Mouse (Mus musculus): ENCODE measurements around the gene E130208F15Rik. TPM values are rescaled to one million over a fixed set of nuclear protein-coding genes. Genes with fewer than 3 reads are reported as not detected.

Gene E130208F15Rik
- polyA plus RNA-seq (2015; fragmentation: Nextera tagmentation; extraction: Ambion mirVana), result 2.6 TPM in 1 of 2 replicates, not detected in the other

DNA sequence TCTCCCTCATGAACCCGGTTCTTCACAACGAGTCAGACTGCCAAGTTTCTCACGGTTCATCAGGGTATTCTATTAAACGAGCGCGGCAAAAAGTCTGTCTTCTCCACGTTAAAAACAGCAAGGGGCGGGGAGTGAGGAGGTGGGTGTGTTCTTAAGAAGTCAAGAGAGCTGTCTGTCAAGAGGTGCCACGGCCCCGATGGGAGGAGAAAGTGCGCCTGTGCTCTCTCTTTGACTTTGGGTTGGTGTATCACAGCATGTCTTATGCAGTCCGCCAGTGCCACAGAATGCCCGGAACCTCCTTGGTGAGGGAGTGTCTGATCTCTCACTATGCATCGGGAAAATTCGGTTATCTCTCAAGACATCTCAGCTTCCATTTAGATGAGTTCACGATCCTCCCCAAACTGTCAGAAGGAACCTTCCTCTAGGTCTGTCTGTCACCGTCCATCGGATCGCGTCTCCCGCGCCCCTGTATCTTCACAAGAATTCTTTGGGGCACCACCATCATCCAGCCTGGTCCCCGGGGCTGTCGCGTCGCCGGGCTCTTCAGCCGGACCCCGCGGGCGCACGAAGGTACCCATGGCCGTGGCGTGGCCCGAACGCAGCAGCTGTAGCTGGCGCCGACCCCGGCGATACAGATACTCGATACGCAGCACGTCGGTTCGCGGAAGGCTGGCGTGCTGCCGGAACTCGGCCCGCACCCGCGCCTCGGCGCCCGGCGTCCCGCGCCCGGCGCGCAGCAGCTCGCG is at the start of gene E130208F15Rik:
Gene E130208F15Rik (plus strand): TSS at position 202 of the 746 bp plus-strand sequence.
- Histone ChIP-seq H3K36me3 (peaks cover 12% of the 10 kb centered on the region; the same call in 1 of the 2 replicates), H3K27ac (peak within 1 kb of the TSS; percentile 90), H3K4me1 (peaks cover 29% of the 10 kb centered on the region), H3K4me2 (peak within 1 kb of the TSS; percentile 93), H3K4me3 (replicated peaks) (peak within 1 kb of the TSS; percentile 90), H3K9ac (peak within 1 kb of the TSS; percentile 91), H3K9me3 (replicated peaks) (no peaks in the 10 kb centered on the region; the same call in 1 of the 2 replicates), H3K27me3 (no peaks in the 10 kb centered on the region)
- peak; percentile 59 for ATAC-seq (replicated peaks; ENCODE audit: low FRiP score)
- under 1% methylated on average over 63 of the region's 63 CpGs for WGBS

DNA sequence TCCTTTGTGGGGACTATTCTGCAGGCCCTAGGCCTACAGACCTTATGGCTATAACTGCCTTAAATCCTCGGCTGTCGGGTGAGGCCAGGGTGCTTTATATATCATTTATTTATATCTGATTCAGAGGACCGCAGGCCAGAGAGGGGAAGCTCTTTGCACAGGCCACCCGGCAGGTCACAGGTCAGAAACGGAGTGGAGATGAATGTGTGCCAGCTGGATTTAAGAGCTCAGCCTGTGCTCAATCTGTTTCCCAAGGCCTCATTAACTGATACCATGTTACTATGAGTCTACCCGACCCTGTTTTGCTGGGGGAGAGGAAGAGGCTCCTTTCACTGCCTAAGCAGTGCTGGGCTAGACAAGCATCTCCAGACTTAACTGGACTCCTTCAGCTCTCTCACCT is 47.2 kb upstream of the E130208F15Rik start:
- H3K4me2 ChIP-seq, result no peak overlapping the region
- no peak overlapping the region for H3K9ac ChIP-seq
- H3K4me3 ChIP-seq (replicated peaks), result no peak overlapping the region
- WGBS, result 58% methylated on average over 6 of the region's 6 CpGs
- no peaks in the 10 kb centered on the region for H3K27me3 ChIP-seq
- H3K36me3 ChIP-seq, result peaks cover 17% of the 10 kb centered on the region; the same call in 1 of the 2 replicates
- no peaks in the 10 kb centered on the region for H3K9me3 ChIP-seq (replicated peaks)
- no peak overlapping the region for H3K27ac ChIP-seq
- ATAC-seq (replicated peaks; ENCODE audit: low FRiP score), result no peak
- H3K4me1 ChIP-seq, result peaks cover 7% of the 10 kb centered on the region

DNA sequence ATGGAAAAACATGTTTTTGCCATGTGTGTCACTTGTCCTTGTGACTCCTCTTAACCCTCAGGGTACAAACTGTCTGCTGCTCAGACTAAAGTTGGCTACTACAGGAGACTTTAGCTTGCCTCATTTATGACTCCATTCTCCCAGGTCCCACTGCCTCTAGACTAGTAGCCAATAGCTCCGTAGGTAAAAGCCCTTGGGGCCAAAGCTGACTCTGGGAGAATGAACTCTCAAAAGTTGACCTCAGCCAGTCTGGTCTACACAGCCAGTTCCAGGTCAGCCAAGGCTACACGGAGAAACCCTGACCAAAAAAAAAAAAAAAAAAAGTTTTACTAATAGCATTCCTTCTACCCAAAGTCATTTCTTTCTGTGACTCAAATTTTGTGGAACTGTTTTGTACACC is 42.6 kb upstream of the E130208F15Rik start:
- Histone ChIP-seq H3K27ac (no peak overlapping the region), H3K4me2 (peak overlapping the region; percentile 85; the same call in 1 of the 2 replicates), H3K36me3 (no peaks in the 10 kb centered on the region; the same call in 1 of the 2 replicates), H3K4me1 (peaks cover 19% of the 10 kb centered on the region), H3K27me3 (no peaks in the 10 kb centered on the region), H3K4me3 (replicated peaks) (peak overlapping the region; percentile 69; the same call in 1 of the 2 replicates), H3K9me3 (replicated peaks) (no peaks in the 10 kb centered on the region), H3K9ac (no peak overlapping the region)
- WGBS, result 38% methylated on average over 2 of the region's 2 CpGs
- no peak for ATAC-seq (replicated peaks; ENCODE audit: low FRiP score)

DNA sequence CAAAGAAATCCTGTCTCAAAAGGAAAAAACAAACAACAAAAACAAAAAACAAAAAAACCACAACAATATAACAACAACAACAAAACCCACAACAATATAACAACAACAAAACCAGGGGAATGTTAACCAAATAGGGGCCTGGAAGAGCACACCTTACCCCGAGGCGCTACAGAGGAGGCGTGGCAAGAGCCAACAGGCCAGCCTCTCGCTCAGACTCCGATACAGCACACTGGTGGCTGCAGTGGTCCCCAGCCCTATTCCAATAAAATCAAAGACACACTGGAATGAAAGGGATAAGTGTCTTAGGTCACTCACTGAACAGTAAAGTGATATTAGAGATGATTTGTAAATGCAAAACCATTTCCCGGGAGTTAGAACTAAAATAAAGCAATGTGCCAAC is 42.0 kb upstream of the E130208F15Rik start:
- no peaks in the 10 kb centered on the region for H3K27me3 ChIP-seq
- no peak; the same call in 1 of the 2 replicates for ATAC-seq (replicated peaks; ENCODE audit: low FRiP score)
- peak overlapping the region; percentile 69 for H3K4me3 ChIP-seq (replicated peaks)
- WGBS, result 0% methylated on average over 6 of the region's 6 CpGs
- peaks cover 19% of the 10 kb centered on the region for H3K4me1 ChIP-seq
- H3K36me3 ChIP-seq, result no peaks in the 10 kb centered on the region; the same call in 1 of the 2 replicates
- H3K9ac ChIP-seq, result peak overlapping the region; percentile 49
- peak overlapping the region; percentile 99 for H3K27ac ChIP-seq
- H3K4me2 ChIP-seq, result peak overlapping the region; percentile 85
- H3K9me3 ChIP-seq (replicated peaks), result no peaks in the 10 kb centered on the region

DNA sequence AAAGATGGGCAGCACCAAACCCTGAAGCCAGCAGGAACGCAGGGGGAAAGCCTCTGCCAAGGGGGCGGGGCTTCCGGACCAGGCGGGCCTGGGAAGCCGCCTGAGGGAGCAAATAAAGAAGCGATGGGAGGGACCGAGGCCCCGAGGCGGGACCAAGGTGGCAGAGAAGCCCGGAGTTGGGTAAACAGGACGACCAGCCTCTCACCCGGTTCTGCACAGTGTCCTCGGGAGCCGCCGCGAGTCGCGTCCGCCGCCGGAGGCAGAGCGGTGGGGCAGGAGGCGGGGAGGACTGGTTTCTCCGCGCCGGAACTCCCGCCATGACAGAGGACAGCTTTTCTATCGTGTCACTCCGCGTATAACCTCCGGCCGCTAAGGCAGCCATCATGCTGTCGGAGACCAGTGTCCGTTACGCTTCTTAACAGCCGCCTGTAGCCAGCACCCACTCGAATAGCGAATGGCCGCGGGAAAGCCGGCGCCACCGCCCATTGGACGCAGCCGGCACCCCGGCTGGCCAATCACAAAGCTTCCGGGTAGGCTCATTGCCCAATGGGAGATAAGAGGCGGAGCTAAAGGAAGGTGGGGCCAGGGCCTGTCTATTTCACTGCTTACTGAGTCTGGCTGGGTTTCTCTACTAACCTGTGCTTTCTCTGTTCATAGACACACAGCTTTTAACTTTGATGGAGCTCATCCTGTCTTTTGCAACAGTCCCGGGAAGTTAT is 41.4 kb upstream of the E130208F15Rik start, which contains the start of the genes Thap8 and Wdr62:
Gene Thap8 (plus strand): TSS at position 144 of the 719 bp plus-strand sequence.
Gene Wdr62 (minus strand): TSS at position 469 of the 719 bp plus-strand sequence.
- Histone ChIP-seq H3K9me3 (replicated peaks) (no peaks in the 10 kb centered on the region), H3K27me3 (no peaks in the 10 kb centered on the region), H3K4me3 (replicated peaks) (peak within 1 kb of the TSS; percentile 69), H3K36me3 (no peaks in the 10 kb centered on the region; the same call in 1 of the 2 replicates), H3K4me1 (peaks cover 19% of the 10 kb centered on the region), H3K4me2 (peak within 1 kb of the TSS; percentile 85), H3K27ac (peak within 1 kb of the TSS; percentile 99), H3K9ac (peak within 1 kb of the TSS; percentile 49)
- ATAC-seq (replicated peaks; ENCODE audit: low FRiP score), result peak; percentile 97
- under 1% methylated on average over 49 of the region's 49 CpGs for WGBS

DNA sequence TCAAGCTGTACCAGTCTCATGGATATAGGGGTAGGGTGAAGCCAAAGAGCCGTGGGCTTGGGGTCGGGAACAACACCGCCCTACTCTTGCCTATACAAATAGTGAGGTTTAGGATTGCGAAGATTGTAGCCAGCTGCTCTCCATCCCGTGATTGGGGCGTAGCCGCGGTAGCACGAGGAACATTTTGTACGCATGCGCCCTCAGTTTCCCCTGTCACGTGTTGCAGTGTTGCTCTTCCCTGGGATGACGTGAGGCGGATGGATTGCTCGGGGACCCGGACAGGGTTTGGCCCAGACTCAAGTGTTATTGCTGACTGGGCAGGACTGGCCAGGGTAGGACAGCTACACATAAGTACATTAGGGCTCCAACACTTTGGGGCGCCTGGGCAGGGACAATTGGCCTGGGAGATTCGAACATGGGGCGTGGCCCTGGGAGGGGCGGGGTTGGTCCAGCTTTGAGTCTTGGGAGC is 40.8 kb upstream of the E130208F15Rik start:
- H3K27ac ChIP-seq, result peak overlapping the region; percentile 99
- H3K27me3 ChIP-seq, result no peaks in the 10 kb centered on the region
- H3K4me1 ChIP-seq, result peaks cover 19% of the 10 kb centered on the region
- no peaks in the 10 kb centered on the region; the same call in 1 of the 2 replicates for H3K36me3 ChIP-seq
- H3K4me2 ChIP-seq, result peak overlapping the region; percentile 85
- WGBS, result under 1% methylated on average over 20 of the region's 20 CpGs
- ATAC-seq (replicated peaks; ENCODE audit: low FRiP score), result peak; percentile 88
- peak overlapping the region; percentile 69 for H3K4me3 ChIP-seq (replicated peaks)
- H3K9me3 ChIP-seq (replicated peaks), result no peaks in the 10 kb centered on the region
- H3K9ac ChIP-seq, result peak overlapping the region; percentile 49

DNA sequence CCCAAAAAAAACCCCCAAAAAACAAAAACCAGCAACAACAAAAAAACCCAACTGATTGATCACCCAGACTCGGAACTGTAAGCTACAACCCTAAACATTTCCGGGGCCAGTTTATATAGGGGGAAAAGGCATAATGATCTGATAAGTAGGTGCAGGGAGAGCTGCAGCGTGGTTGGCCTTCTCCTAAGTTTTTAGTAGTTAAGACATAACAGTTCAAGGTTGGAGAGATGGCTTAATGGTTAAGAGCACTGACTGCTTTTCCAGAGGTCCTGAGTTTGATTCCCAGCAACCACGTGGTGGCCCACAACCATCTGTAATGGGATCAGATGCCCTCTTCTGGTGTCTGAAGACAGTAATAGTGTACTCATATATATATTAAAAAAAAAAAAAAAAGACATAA is 40.0 kb upstream of the E130208F15Rik start:
- Histone ChIP-seq H3K4me2 (peak overlapping the region; percentile 85; the same call in 1 of the 2 replicates), H3K9me3 (replicated peaks) (no peaks in the 10 kb centered on the region), H3K36me3 (no peaks in the 10 kb centered on the region; the same call in 1 of the 2 replicates), H3K4me1 (peaks cover 19% of the 10 kb centered on the region), H3K4me3 (replicated peaks) (peak overlapping the region; percentile 69; the same call in 1 of the 2 replicates), H3K9ac (no peak overlapping the region), H3K27me3 (no peaks in the 10 kb centered on the region), H3K27ac (no peak overlapping the region)
- ATAC-seq (replicated peaks; ENCODE audit: low FRiP score), result no peak
- WGBS, result 76% methylated on average over 4 of the region's 4 CpGs

DNA sequence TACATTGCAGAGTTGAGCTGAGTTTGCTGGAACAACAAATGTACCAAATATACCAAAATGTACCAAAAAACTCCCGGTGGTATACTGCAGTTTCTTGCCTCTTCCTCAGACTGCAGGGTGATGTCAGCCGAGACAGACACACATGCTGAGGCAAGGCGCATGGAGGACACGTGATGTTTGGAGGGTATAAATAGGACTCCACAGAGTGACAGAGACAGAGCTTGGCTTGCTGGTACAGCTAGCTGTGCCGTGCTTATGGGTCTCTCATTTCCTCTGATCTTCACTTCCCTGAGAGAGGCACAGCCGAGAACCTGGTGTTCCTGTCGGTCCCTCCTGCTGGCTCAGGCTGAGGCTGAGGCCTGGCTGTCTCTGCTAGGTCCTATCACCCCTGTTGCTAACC is 38.8 kb upstream of the E130208F15Rik start:
- no peaks in the 10 kb centered on the region for H3K27me3 ChIP-seq
- H3K4me1 ChIP-seq, result peaks cover 19% of the 10 kb centered on the region
- no peak overlapping the region for H3K9ac ChIP-seq
- no peak overlapping the region for H3K4me2 ChIP-seq
- no peaks in the 10 kb centered on the region for H3K9me3 ChIP-seq (replicated peaks)
- ATAC-seq (replicated peaks; ENCODE audit: low FRiP score), result no peak
- no peak overlapping the region for H3K27ac ChIP-seq
- 80% methylated on average over 7 of the region's 7 CpGs for WGBS
- H3K4me3 ChIP-seq (replicated peaks), result no peak overlapping the region
- H3K36me3 ChIP-seq, result no peaks in the 10 kb centered on the region; the same call in 1 of the 2 replicates

DNA sequence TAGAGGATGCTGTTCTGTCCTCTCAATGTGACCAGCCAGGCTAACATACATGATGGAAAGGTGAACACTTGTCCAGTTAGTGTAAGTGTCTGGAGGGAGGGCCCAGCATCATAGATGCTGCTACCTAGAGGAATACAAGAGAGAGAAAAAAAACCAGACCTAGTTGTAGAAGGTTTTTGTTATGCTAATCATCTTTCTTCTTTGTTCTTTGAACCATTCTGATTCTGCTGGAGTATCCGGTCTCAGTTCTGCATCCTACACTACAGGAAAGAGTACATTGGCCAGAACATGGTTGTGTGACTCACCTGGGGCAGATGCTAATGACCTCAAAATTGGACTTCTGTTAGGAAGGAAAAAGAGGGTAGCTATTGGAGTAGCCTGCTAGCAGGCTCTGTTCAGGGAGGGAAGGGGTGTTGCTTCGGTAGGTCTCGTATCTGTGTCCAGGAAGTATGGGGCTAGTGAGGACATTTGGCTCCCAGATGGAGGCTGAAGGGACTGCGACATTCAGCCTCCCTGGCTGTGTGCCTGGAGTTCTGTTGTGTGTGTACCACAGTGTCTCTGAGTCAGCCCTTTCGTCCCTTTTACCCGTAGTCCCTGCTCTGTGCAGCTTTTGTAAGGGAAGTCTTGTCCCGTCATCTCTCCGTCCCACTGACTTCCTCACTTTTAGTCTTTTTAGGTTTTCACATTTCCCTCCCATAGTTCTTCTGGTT is 34.7 kb upstream of the E130208F15Rik start:
- no peak overlapping the region for H3K27ac ChIP-seq
- whole genome bisulfite sequencing, result 67% methylated on average over 8 of the region's 8 CpGs
- H3K9me3 ChIP-seq (replicated peaks), result no peaks in the 10 kb centered on the region
- H3K4me1 ChIP-seq, result peaks cover 12% of the 10 kb centered on the region
- H3K27me3 ChIP-seq, result no peaks in the 10 kb centered on the region
- no peak overlapping the region for H3K9ac ChIP-seq
- H3K4me2 ChIP-seq, result no peak overlapping the region
- no peaks in the 10 kb centered on the region for H3K36me3 ChIP-seq
- ATAC-seq (replicated peaks; ENCODE audit: low FRiP score), result no peak
- no peak overlapping the region for H3K4me3 ChIP-seq (replicated peaks)

DNA sequence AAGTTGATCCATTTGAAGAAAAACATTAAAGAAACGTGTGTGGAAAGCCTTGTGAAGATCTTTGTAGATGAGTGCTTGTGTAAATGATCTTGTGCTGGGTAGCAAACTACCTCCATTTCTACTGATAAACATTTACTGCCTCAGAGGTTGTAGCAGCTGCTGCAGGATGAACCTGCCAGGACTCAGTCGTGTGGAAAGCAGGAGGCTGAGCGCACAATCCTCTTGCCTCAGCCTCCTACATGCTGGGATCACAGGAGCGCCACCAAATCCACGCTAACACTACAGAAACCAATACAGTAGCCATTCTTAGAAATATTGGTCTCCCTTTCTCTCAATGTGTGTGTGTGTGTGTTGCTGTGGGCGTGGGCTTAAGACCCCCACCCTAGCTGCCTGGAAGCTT is 33.5 kb upstream of the E130208F15Rik start:
- Histone ChIP-seq H3K4me2 (no peak overlapping the region), H3K4me3 (replicated peaks) (no peak overlapping the region), H3K9me3 (replicated peaks) (no peaks in the 10 kb centered on the region), H3K27ac (no peak overlapping the region), H3K9ac (no peak overlapping the region), H3K27me3 (no peaks in the 10 kb centered on the region), H3K4me1 (peaks cover 22% of the 10 kb centered on the region), H3K36me3 (no peaks in the 10 kb centered on the region)
- WGBS, result 63% methylated on average over 6 of the region's 6 CpGs
- no peak for ATAC-seq (replicated peaks; ENCODE audit: low FRiP score)

DNA sequence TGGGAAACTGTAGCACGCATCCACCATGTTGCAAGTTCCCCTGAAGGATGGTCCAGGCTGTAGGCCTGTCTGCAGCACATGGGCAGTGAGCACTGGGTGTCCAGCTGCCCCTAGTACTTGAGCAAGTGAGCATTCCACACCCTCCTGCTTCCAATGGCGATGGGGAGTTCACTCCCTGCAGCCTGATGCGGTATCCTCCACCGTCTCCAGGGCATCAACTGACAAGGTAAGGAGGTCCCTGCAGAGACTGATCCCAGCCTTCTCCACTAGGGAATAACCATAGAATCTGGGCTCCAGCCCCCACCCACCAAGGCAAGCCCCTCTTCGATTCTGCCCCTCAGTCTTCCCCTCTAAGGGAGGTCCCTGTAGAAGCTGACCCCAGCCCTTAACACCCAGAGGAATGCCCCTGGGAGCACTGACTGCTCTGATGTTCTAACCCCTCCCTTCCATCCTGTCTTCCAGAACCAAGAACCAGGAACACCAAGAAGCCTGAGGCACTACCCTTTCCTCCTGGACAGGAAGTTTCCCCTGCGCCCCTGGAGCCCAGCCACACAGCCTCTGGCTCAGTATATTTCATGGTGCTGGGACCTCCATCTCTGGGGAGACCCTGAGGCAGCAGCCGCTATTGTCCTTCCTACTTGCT is 32.3 kb upstream of the E130208F15Rik start:
- Histone ChIP-seq H3K27me3 (no peaks in the 10 kb centered on the region), H3K4me3 (replicated peaks) (no peak overlapping the region), H3K4me2 (no peak overlapping the region), H3K27ac (no peak overlapping the region), H3K9me3 (replicated peaks) (no peaks in the 10 kb centered on the region), H3K9ac (no peak overlapping the region), H3K4me1 (peaks cover 22% of the 10 kb centered on the region), H3K36me3 (peaks cover 5% of the 10 kb centered on the region; the same call in 1 of the 2 replicates)
- 68% methylated on average over 7 of the region's 7 CpGs for WGBS
- no peak for ATAC-seq (replicated peaks; ENCODE audit: low FRiP score)

All from kidney, embryonic 15.5 days (tissue).